Mouse (Mus musculus) cerebellum, adult 18-20 months (tissue): Measurements from ENCODE around the gene Smg9.

Experiments
- DNase-seq, 2 experiments: peaks; one replicate each; pipeline ENCODE4 v3.0.0; 2021

Gene Smg9

GRCm38 (mm10) chr7:24448782-24449517 is 49.5 kb downstream of the Smg9 start:
- no peak for DNase-seq

GRCm38 (mm10) chr7:24450585-24451017 is 51.2 kb downstream of the Smg9 start:
- DNase-seq = no peak

GRCm38 (mm10) chr7:24451855-24452311 is 52.5 kb downstream of the Smg9 start, which contains the start of gene Irgc1:
TSS of gene Irgc1 (minus strand) at chr7:24452297.
- DNase-seq = no peak

GRCm38 (mm10) chr7:24454199-24454598 is 54.8 kb downstream of the Smg9 start:
- DNase-seq = no peak

- DNase-seq = no peak
These were observed 56.3 kb downstream of the Smg9 start for GRCm38 (mm10) chr7:24455726-24456125.

- no peak for DNase-seq
These were observed 58.4 kb downstream of the Smg9 start for GRCm38 (mm10) chr7:24457726-24458370.

GRCm38 (mm10) chr7:24459440-24459839 is 60.0 kb downstream of the Smg9 start:
- DNase-seq = no peak

GRCm38 (mm10) chr7:24459843-24460242 is 60.4 kb downstream of the Smg9 start:
- no peak for DNase-seq

- no peak for DNase-seq
These were observed 62.1 kb downstream of the Smg9 start for GRCm38 (mm10) chr7:24461376-24462051.

GRCm38 (mm10) chr7:24462388-24463319 is 63.2 kb downstream of the Smg9 start, which contains the start of gene Plaur:
TSS of gene Plaur (plus strand) at chr7:24462484.
- DNase-seq = no peak

GRCm38 (mm10) chr7:24466835-24467234 is 67.4 kb downstream of the Smg9 start:
- no peak for DNase-seq

GRCm38 (mm10) chr7:24467886-24468285 is 68.5 kb downstream of the Smg9 start:
- no peak for DNase-seq

- DNase-seq = no peak
These were observed 69.7 kb downstream of the Smg9 start for GRCm38 (mm10) chr7:24469126-24469525.

GRCm38 (mm10) chr7:24470356-24470755 is 70.9 kb downstream of the Smg9 start:
- peak; percentile 62 to 72 for DNase-seq
